Mouse (Mus musculus) monocyte, adult 2 months (primary cell): ENCODE data around the gene Tmem51.
"Not testable (repeated sequence)": the region's sequence is repeated elsewhere in the genome, so short reads cannot be mapped to it uniquely, and the experiment has no call there.

Source experiments
- DNase-seq, 2 experiments: peaks; one replicate each; pipeline ENCODE4 v3.0.0; 2022; ENCODE audit warnings: low spot score in 2 of 2, low read depth in 1 of 2

Gene Tmem51

GRCm38 (mm10) chr4:142060455-142061378 lies 23.4 kb downstream of the Tmem51 start:
- DNase-seq = no peak

DNA sequence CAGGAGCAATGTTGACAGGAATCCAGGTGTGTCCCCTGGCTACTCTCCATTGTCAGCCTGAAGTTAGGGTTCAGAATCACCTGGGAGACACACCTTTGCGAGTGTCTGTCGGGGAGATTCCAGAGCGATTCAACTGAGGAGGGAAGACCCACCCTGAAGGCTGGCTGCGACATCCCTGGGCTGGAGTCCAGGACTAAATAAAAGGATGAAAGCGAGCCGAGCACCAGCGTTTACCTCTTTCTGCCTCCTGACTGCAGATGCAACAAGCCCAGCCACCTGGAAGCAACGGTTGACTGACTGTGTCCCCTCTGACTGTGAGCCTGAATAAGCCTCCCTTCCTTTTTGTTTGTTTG lies 24.3 kb downstream of the Tmem51 start:
- DNase-seq = no peak

GRCm38 (mm10) chr4:142059113-142059840 lies 24.8 kb downstream of the Tmem51 start:
- DNase-seq = no peak

GRCm38 (mm10) chr4:142057529-142058216 lies 26.4 kb downstream of the Tmem51 start:
- no peak for DNase-seq

GRCm38 (mm10) chr4:142055600-142055999 lies 28.5 kb downstream of the Tmem51 start:
- no peak for DNase-seq

DNA sequence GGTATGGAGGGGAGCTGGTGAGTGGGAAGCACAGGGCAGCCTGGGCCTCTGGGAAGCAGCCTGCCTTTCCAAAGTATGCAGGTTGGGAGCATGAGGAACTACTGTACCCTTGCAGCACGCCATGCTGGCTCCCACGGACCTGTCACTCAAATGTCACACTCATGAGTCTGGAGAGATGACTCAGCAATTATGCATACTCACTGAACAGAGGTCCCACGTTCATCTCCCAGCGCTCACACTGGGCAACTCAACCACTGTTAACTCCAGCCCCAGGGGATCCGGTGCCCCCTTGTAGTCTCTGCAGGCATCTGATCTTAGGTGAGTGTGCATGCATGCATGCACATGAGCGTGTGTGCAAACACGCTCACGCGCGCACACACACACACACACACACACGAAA lies 29.5 kb downstream of the Tmem51 start:
- DNase-seq = no peak

- DNase-seq = no peak
Observed at GRCm38 (mm10) chr4:142053661-142054448, 30.2 kb downstream of the Tmem51 start.

GRCm38 (mm10) chr4:142053261-142053660 lies 30.8 kb downstream of the Tmem51 start:
- no peak for DNase-seq

DNA sequence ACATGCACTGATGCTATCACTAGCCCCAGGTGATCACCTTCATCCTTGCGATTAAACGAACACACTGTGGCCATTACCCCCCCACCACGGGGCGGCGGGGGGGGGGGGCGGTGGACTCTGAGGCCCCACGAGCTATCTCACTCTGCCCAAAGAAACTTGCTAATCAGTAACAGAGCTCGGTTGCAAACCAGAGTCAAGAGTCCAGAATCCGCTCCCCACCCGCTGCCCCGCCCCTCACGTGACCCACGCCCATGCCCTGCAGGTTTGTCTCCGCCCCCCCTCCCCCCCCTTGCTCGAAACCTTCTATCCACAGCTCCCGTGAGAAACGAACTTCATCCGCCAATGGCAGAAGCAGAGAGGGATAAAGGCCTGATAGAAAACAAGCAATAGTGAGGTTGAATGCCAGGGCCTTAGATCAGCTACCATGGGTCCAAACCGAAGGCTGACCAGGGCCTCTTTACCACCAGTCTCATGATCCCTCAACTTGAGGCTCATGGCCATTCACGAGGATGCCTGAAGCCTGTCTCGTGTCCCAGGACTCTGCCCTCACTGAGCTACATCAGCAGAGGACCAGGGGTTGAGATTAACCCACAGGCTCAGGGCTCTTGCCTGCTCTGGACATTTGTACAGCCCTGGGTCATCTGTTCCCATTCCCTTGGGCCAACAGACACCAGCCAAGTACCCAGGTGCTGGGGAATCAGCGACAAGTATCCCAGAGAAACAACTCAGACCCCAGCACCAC lies 31.5 kb downstream of the Tmem51 start:
- no peak for DNase-seq

- DNase-seq = not testable (repeated sequence)
Observed at GRCm38 (mm10) chr4:142051883-142052282, 32.2 kb downstream of the Tmem51 start.

- DNase-seq = no peak
Observed at GRCm38 (mm10) chr4:142049963-142050362, 34.1 kb downstream of the Tmem51 start.

DNA sequence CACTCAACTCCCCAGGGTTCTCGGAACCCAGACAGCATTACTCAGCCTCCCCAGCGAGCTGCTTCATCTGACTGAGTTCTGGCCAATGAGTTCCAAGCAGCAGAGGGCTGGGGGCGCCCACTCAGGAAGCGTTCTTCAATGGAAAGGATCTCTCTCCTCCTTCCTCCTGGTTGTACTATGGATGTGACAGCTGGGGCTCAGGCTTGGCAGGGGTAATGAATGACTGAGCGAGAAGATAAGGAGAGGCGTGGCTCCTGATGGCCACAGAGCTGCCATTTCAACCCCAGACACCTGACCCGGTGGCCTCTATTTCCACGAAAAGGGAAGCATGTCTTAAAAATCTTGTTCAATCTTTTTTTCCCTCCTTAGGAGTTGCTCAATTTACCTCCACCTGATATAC lies 35.7 kb downstream of the Tmem51 start:
- no peak for DNase-seq

DNA sequence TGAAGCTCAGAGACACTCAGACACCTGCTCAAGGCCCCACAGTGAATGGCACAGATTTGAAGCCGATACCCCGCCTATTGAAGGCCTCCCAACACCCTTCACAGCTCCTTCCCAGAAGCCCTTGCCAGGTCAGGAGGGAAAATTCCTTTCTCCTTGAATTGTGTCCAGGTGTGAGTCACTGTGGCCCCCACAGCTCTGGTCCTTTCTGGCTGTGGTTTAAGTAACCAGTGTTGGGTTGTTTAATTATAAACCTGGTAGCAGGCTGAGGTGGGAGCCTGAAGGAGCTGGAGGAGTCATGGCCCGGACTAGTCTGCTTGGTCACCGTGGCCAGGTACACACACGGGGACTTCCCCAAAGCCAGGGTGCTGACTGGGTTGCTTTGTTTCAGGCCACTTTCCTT lies 37.1 kb downstream of the Tmem51 start:
- DNase-seq = no peak

DNA sequence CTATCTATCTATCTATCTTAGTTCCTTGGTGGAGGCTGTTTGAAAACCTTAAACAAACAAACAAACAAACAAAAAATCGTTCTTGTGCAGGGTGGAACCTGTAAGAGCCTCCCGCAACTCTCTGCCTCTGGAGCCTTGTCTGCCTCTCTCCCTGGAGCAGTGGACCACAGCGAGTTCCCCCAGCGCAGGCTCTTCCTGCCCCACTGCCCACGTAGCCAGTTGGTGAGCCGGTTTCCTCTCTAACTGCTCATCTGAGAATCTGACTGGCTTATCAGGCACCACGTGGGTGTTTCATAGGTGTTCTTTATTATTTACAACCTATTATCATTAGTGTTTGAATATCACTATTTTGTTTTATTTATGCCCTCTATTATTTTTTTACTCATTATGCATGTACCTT lies 37.6 kb downstream of the Tmem51 start:
- no peak for DNase-seq

DNA sequence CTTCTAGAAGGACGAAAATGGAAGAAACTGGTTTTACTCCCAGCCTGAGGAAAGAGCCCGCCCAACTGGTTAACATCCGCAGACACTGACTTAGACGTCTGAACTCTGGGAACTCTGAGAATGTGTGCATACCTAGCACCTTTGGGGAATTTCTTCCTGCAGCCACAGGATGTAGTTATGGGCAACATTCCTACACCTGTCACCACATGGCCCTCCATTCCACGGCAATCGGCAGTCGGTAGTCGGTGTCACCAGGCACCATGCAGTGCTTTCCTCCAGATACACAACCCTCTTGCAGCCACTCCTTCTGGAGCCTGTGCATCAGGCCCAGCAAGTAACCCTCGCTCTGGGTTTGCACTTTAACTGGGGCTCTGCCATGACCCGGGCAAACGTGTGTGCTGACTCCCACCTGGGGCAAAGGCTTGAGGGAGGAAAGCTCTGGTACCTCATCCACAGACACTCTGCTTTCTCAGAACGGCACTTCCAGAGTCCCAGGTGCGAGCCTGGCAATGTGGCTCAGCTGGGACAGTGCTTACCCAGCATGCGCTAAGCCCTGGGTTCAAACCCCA lies 38.4 kb downstream of the Tmem51 start:
- DNase-seq = no peak

GRCm38 (mm10) chr4:142044452-142044851 lies 39.7 kb downstream of the Tmem51 start:
- DNase-seq = no peak

- DNase-seq = no peak
Observed at GRCm38 (mm10) chr4:142039662-142040353, 44.3 kb downstream of the Tmem51 start.

GRCm38 (mm10) chr4:142037897-142038296 lies 46.2 kb downstream of the Tmem51 start:
- no peak for DNase-seq

GRCm38 (mm10) chr4:142028533-142028932 lies 55.6 kb downstream of the Tmem51 start:
- no peak for DNase-seq
